Mouse (Mus musculus) embryonic stem cell, embryonic (primary cell): ENCODE results near the gene Lamb1.

Experiments
- CTCF ChIA-PET, 4 experiments: fragments of 300-600 bp in 2 of 4; fragments of 350-600 bp in 2 of 4; sonication (Branson Sonifier 250); formaldehyde crosslinking; loops; one replicate each; lab custom pipeline; 2022; ENCODE audit warnings: inconsistent platforms in 2 of 4; lab: Charles Lee
- POLR2A ChIA-PET, 4 experiments: fragments of 300-600 bp in 2 of 4; fragments of 350-600 bp in 2 of 4; sonication (Branson Sonifier 250); formaldehyde crosslinking; loops; one replicate each; lab custom pipeline; 2022; ENCODE audit warnings: antibody characterized with exemption in 4 of 4, inconsistent platforms in 1 of 4; lab: Charles Lee

Gene Lamb1

DNA sequence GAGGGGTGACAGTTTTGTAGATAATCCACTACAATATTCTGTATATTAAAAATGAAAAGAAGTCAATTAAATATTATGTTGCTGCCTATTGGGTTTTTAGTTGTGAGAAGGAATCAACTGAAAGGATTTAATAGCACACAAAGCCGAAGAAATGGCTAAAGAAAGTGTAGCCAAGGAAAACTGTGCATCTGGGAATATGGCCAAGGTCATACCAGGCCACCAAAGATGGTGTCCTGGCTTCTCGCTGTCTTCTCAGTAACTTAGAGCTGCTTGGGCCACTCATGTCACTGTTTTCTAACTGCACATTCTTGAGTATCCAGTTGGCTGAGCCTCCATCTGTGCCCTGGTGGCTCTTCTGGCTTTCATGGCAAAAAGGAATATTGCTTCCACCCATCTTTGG, 21.0 kb upstream of the Lamb1 start:
- ChIA-PET CTCF (no interaction called here), POLR2A (interaction anchor here in 1 of 4 experiments (1.1 kb wide), 1 partner anchor 26 kb away, joined by 4 read pairs; no protein-coding TSS in a partner anchor)

DNA sequence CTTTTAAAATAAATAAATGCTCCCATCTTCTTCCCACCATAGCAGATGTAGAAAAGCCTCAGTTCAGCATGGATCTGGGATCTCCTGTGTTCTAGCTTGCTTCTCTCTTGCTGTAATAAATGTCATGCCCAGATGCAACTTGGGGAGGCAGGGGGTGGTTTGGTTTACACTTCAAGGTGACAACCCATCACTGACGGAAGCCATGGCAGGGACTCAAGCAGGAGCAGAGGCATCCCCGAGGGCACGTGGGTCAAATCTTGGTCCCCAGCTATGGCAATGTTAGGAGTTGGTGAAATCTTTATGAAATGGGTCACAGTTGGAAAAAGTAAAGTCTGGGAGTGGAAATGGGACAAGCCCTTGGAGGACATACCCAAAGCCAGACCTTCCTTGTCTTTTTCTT, 20.3 kb upstream of the Lamb1 start:
- ChIA-PET CTCF (no interaction called here), POLR2A (no interaction called here)

DNA sequence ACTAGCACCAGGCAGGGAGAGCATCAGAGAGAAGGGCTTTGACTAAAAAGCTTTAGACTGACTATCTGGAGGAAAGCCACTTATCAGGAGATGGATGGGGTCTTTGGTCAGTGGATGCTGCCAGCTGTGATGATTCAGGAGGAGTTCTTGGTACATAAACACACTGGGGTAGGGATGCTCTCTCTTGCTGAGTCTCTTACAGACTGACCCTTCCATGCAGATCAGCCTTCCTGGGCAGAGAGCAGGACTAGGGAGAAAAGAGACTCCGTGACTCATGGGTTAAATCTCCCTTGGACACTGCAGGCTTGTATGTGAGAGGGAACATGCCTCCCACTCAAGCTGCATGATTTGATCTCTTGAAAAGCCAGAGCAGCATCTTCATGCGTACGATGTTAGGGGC, 18.9 kb upstream of the Lamb1 start:
- POLR2A ChIA-PET: interaction anchor here in 1 of 4 experiments (0.7 kb wide), 1 partner anchor 19 kb away, joined by 3 read pairs; the partner anchor contains the start of gene Lamb1
- CTCF ChIA-PET: no interaction called here

DNA sequence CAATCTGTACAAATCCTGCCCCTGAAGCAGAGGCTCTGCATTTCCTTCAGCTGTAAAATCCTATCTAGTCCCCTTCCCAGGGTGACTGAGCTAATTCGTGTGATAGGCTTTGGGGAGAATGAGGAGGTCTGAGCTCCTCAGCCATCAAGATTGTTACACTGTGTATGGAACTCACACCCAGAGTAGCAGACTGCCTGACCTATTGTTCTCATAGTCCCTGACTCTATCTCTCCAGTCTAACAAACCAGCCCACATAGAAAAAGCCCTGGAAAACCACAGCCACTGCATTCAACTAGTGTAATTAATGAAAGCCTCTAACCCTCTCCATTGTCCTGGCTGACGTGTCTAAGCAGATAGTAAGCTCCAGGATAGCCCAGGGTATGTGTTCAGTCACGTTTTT, 18.4 kb upstream of the Lamb1 start:
- CTCF ChIA-PET: no interaction called here
- POLR2A ChIA-PET: interaction anchor here in 1 of 4 experiments (0.7 kb wide), 1 partner anchor 18 kb away, joined by 3 read pairs; the partner anchor contains the start of gene Lamb1

DNA sequence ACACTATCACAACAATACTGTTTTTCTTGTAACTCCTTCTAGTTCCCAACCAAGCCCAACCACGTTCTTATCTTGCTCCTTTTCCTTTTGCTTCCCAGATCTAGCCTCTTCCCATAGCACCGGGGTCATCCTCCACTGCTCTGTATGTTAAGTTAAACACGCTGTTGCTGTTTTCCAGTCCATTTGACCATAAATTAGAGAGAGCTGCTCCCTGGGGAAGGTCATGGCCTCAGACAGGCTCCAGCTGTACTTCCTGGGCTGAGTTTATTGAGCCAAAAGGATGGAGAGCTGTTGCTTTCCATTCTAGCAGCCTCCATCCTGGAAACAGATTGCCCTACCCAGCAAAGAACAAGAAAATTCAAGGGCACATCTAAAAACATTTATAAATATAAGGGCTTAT, 16.9 kb upstream of the Lamb1 start:
- POLR2A ChIA-PET: interaction anchor here in 2 of 4 experiments (0.6 to 2.4 kb wide), 10 partner anchors 8 to 69 kb away, joined by 3 to 14 read pairs (median 4); partner anchors contain the start of genes Lamb1 (in 2 of the 2) and Gm6993 (in 1 of the 2)

DNA sequence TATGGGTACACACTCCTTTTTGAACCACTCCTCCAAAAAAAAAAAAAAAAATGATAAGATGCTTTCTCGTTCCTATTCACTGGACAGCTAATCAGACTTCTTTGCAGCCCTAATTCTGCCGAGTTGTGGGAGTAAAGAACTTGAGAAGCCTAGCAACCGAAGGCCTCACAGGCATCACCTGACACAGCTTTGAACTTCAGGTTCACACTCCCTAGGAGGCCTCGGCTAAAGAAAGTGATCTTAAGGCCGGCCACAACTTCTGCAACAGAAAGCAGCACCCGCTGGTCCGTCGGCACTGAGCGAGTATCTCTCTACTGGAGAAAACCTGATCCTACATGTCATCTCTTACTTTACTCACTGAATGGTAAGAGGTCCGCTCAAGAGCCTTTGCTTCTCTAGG, 16.4 kb upstream of the Lamb1 start:
- ChIA-PET POLR2A (interaction anchor here in 2 of 4 experiments (0.6 to 2.4 kb wide), 11 partner anchors 9 to 70 kb away, joined by 3 to 14 read pairs (median 4); partner anchors contain the start of genes Lamb1 (in 2 of the 2) and Gm6993 (in 1 of the 2)), CTCF (interaction anchor here in 1 of 4 experiments (0.6 kb wide), 1 partner anchor 422 kb away, joined by 3 read pairs; no protein-coding TSS in a partner anchor)

More for the DNA sequence above, 16.9 kb upstream of the Lamb1 start:
- CTCF ChIA-PET: interaction anchor here in 1 of 4 experiments (0.5 kb wide), 1 partner anchor 8 kb away, joined by 4 read pairs; no protein-coding TSS in a partner anchor

DNA sequence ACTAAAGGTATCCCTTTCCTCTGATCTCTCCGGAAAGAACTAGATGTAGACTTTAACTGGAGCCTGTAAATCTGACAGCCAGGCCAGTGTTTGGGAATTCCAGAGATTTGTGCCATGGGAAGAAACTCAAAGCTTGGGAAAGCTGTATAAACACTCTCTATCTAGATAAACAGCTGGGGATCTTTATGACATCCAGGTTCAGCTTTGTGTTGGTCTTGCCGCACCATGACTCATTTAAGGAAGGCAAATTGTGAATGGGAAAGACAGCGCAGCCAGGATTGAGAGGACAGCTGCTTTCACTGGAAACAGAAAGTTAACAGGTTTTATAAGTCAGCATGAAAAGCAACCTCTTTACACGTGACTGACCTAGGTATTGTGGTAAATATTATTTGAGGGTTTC, 12.8 kb upstream of the Lamb1 start:
- CTCF ChIA-PET: no interaction called here
- POLR2A ChIA-PET: interaction anchor here in 2 of 4 experiments (1.5 to 4.4 kb wide), 3 partner anchors 13 to 27 kb away, joined by 3 to 20 read pairs (median 6); partner anchors contain the start of gene Lamb1 (in 2 of the 2)

DNA sequence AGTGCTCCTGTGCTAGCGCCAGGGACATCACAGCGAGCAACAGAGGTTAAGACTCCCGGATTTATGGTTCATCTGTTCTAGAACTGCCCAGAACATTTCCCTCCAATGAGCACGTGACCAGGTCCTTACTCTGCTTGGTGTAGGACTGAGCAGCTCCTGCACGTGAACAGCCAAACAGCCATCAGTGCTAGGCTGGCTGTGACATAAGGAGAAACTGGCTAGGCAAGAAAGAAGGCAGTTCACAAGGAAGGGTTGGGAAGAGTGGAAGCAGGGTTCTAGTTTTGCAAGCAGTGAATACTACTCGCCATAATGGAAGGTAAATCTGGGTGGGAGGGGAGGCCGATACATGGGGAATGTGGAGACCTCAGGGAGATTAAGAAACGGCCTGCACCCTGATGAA, 10.1 kb upstream of the Lamb1 start:
- ChIA-PET CTCF (interaction anchor here in 1 of 4 experiments (0.6 kb wide), 1 partner anchor 33 kb away, joined by 4 read pairs; no protein-coding TSS in a partner anchor), POLR2A (interaction anchor here in 2 of 4 experiments (1.1 to 4.4 kb wide), 2 partner anchors 10 kb away, joined by 3 to 20 read pairs; partner anchors contain the start of gene Lamb1 (in 2 of the 2))

DNA sequence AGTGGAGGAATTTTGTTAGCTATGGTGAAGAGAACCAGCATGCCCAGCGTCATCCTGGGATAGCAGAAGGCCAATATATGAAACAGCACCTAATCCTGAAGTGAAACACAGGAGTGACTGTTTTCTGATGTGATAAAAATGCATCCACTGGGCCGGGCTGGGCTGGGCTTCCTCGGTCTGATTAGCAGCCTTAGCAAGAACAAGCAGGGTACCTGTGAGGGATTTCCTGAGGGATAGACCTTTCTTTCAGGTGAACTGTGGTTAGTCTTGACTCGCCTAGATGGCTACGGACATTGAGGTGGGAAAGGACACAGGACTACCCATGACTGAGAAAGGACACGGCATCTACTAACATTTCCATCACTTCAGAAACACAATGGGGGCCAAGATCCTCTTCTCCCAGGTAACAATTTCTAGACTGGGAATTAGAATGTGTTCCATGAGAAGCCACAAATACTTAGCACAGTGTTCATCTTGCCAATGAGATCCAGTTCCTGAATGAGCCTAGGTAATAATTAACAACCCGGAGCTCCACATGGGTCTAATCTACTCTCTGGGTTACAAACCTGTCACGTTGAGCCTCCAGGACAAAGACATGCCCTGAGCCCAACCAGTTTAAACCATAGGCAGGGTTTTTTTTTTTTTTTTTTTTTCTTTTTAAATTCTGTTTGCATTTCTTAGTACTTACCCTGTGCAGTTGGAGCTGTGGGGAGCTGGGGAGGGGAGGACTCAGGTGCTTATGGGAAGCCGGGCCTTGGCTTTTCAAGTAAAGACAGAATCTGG, 8.7 kb upstream of the Lamb1 start:
- ChIA-PET CTCF (interaction anchor here in 1 of 4 experiments (0.6 kb wide), 1 partner anchor 9 kb away, joined by 4 read pairs; no protein-coding TSS in a partner anchor), POLR2A (interaction anchor here in 2 of 4 experiments (0.6 to 2.5 kb wide), 8 partner anchors 9 to 133 kb away, joined by 3 to 9 read pairs (median 4); partner anchors contain the start of gene Lamb1 (in 1 of the 2))

DNA sequence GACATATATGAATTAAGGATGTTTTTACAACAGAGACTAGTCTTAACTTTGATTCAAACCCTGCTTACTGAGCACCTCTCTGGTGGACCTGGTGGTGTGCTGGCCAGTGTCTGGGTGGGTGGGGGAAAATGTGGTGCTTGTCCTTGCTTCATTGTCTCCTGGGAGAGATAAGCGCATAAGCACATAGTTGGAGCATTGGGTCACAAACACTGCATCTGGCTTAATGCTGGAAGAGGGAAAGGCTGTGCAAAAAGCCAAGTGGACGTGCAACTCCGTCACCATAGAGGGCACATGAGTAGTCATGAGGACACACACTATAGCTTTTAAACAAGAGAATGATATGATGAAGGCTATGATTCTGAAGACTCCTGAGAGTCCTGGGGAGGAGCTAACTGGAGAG, 3.2 kb upstream of the Lamb1 start:
- POLR2A ChIA-PET: interaction anchor here in 2 of 4 experiments (0.9 to 1.4 kb wide), 2 partner anchors 13 to 68 kb away, joined by 3 to 5 read pairs; no protein-coding TSS in a partner anchor
- CTCF ChIA-PET: no interaction called here

DNA sequence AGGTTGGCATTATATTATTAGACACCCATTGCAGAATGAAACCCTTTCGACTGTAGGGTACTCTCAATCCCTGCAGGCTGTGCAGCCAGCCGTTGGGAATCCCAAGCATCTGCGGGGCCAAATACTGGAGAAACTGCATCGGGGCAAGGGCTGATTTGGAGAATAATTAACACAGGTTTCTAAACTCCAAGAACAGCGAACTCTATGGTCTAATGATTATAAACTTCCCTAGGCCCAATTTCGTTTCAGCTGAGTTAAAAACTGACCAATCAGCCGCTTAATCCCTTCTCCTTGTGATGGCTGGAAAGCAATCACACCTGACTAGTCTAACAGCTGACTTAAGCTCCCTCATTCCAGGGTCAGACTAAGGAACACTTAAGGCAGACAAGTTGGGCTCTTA, 1.1 kb upstream of the Lamb1 start:
- ChIA-PET CTCF (interaction anchor here in 2 of 4 experiments (0.5 to 1.5 kb wide), 3 partner anchors 32 to 526 kb away, joined by 3 to 4 read pairs (median 4); no protein-coding TSS in a partner anchor), POLR2A (interaction anchor here in 2 of 4 experiments (1.0 to 4.1 kb wide), 8 partner anchors 7 to 62 kb away, joined by 3 to 20 read pairs (median 6); no protein-coding TSS in a partner anchor)

DNA sequence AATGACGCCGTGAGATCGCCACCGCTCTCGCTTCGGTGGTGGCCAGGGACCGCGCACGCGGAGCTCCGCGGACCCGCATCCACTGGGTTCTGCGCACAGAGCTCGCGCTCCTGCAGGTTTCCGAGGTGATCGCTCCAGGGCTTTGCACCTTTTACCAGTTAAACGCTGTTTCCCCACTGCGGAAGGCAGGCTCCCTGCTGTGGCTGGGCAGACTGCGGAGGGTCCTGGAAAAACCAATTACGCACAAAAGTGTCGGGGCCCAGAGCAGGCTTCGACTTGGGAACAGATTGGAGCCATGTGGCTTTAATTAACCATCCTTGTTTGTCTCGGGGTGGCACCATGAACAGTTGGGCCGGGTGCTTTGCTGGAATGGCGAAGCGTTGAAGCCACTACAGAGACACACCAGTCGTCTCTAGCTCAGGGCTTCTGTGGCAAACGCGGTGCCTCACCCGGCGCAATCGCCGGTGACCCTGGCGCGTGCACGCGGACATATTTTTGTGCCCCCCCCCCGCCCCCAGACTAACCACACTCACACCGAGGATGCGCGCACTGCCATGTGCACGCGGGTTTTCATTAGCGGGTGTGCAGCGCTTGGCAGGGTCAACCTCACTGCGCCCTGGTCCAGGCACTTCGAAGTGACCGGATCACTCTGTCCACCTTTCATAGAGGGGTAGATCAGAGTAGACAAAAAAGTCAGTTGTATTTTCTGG, 843 bp downstream of the Lamb1 start:
- CTCF ChIA-PET: interaction anchor here in 1 of 4 experiments (0.9 kb wide), 1 partner anchor 98 kb away, joined by 4 read pairs; no protein-coding TSS in a partner anchor
- POLR2A ChIA-PET: interaction anchor here in 3 of 4 experiments (0.8 to 4.1 kb wide), 22 partner anchors 9 to 684 kb away, joined by 3 to 20 read pairs (median 4); no protein-coding TSS in a partner anchor

DNA sequence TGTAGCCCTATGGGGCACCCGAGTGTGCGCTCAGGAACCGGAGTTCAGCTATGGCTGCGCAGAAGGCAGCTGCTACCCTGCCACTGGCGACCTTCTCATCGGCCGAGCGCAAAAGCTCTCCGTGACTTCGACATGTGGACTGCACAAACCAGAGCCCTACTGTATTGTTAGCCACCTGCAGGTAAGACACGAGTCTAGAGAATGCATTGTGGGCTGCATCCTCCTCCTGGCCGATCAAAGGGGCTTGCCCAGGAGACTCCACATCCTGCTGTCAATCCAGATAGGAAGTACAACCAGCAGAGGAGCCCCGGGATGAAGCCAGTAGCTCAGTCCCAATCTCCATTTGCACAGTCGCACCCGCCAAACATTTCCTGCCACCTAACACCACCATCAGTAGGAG, 1.7 kb downstream of the Lamb1 start:
- CTCF ChIA-PET: no interaction called here
- POLR2A ChIA-PET: interaction anchor here in 3 of 4 experiments (0.5 to 4.1 kb wide), 13 partner anchors 9 to 1555 kb away, joined by 3 to 17 read pairs (median 3); no protein-coding TSS in a partner anchor

DNA sequence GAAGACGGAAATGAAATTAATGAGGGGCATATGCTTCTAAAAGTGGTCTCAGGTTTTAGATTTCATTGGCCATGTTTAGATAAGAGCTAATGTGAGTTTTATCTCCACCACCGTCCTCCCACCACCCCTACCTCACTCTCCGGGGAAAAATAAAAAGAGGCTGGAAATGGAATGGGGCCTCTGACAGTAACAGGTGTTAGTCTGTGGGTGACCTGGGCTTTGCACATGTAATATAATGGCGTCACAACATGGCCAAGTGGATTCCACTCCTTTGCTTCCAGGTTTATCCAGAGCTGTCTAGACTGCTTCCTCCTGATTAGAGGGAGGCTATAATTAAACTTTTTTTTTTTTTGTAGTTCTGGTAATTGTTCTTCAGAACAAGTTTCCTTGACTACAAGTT, 2.3 kb downstream of the Lamb1 start:
- ChIA-PET CTCF (no interaction called here), POLR2A (interaction anchor here in 2 of 4 experiments (0.8 to 4.1 kb wide), 7 partner anchors 8 to 42 kb away, joined by 3 to 17 read pairs (median 3); no protein-coding TSS in a partner anchor)

DNA sequence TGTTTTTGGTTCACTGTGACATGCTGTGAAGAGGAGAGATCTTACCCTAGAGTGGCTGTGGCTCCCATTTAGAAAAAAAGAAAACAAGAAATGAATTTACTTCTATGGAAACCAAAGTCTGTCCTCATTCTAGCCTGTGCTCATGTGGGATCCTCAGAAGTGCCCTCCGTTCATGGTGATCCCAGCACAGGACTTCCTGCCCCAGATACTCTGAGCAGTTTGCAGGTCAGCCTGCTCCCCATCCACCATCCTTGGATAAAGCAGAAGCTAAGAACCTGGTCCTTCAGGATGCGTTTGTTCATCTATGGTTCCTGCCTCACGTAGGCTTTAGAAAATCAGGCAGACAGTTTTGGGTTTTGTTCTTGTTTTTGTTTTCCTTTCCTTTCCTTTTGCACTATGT, 3.3 kb downstream of the Lamb1 start:
- ChIA-PET POLR2A (no interaction called here), CTCF (no interaction called here)

DNA sequence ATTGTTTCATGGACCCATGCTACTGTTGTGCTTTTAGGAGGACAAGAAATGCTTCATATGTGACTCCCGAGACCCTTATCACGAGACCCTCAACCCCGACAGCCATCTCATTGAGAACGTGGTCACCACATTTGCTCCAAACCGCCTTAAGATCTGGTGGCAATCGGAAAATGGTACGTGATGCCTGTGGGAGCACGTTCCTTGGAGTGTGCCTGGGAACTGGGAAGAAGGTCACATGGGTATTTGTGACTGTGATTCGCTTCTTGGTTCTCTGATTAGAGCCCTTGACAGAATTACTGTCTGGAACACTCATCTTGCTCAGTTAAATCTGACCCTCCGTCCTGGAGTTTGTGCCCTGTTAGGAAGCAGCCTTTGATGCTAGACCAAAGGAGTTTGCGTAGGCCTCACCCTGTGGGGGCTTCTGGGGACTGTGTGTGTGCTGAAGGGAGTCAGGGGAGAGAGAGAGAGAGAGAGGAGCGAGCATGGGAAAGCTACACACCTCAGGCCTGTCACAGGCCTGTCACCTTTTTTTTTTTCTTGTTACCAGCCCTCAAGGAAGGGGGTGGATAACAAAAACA, 4.1 kb downstream of the Lamb1 start:
- POLR2A ChIA-PET: interaction anchor here in 1 of 4 experiments (0.6 to 1.5 kb wide), 2 partner anchors 11 to 24 kb away, joined by 3 to 4 read pairs; no protein-coding TSS in a partner anchor
- CTCF ChIA-PET: interaction anchor here in 1 of 4 experiments (0.6 kb wide), 1 partner anchor 101 kb away, joined by 3 read pairs; no protein-coding TSS in a partner anchor

DNA sequence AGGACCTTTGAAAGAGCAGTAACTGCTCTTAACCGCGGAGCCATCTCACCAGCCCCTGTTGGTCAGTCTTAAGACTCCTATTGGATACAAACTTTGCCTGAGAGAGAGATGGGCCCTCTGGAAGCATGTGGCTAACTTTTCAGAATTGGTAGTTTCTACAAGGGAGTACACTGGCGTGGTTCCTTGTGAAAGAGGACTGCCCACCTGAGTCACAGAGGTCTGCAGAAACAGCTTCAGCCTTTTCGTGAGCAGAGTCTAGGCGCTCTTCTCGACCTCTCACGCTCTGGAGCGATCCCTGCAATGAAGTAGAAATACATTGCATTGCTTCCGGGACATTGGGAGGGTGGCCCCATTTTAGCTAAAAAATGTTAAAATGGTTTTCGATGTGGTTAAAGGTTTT, 5.3 kb downstream of the Lamb1 start:
- ChIA-PET POLR2A (interaction anchor here in 2 of 4 experiments (0.7 to 1.5 kb wide), 2 partner anchors 23 to 30 kb away, joined by 3 read pairs; partner anchors contain the start of gene Gm6993 (in 1 of the 2)), CTCF (interaction anchor here in 2 of 4 experiments (0.6 to 1.3 kb wide), 3 partner anchors 11 to 145 kb away, joined by 3 to 4 read pairs (median 4); no protein-coding TSS in a partner anchor)
